Mouse (Mus musculus): ENCODE results near the gene Lenep.
"Not testable (repeated sequence)": the region's sequence is repeated elsewhere in the genome, so short reads cannot be mapped to it uniquely, and the experiment has no call there.

Gene Lenep

DNA sequence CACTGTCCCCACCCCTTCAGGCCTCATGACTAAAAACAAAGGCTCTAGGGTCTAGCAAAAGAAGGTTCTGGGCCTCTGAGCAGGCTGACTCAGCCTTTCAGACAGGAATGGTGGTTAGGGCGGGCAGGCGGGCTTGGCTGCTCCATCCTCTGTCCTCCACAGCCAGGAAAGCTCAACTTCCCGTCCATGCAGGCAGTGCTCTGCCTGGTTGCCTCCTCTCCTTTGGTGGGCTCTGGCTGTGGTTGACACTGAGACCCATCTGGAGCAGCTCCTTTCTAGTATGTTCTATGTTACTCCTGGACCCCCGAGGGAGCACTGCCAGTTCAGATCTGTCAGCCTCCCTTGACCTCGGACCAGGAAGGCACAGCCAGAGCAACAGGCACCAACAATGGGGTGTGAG is at the start of gene Lenep:
Gene Lenep (minus strand): TSS at position 101 of the 400 bp plus-strand sequence.
- no peak for DNase-seq (ENCODE audit: low read depth, low spot score)

DNA sequence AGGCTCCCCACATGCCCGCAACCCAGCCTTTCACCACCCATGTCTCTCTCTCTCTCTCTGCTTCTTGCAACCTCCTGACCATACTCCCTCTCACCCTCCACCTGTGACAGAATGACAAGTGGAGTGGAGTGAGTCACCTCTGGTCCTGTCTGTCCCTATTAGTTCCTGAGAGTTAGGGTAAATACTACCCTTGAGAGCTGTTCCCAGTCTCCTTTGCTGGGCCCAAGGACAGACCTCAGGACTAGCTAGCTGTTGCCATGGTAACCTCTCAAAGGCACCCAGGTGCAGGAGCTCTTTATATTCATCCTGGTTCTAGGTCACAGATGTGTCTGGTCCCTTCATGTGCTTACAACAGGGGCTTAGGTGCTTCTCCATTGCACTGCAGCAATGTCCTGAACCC is 49.3 kb upstream of the Lenep start:
- no peak for DNase-seq (ENCODE audit: low read depth, low spot score)

GRCm38 (mm10) chr3:89449541-89449940 is 46.9 kb upstream of the Lenep start:
- DNase-seq (ENCODE audit: low read depth, low spot score), result peak; percentile 79

- DNase-seq (ENCODE audit: low read depth, low spot score), result peak; percentile 60
Observed at GRCm38 (mm10) chr3:89448720-89449537, 46.3 kb upstream of the Lenep start.

GRCm38 (mm10) chr3:89440691-89441090 is 38.1 kb upstream of the Lenep start:
- no peak for DNase-seq (ENCODE audit: low read depth, low spot score)

- DNase-seq (ENCODE audit: low read depth, low spot score), result peak; percentile 65
Observed at GRCm38 (mm10) chr3:89437269-89437668, 34.7 kb upstream of the Lenep start.

DNA sequence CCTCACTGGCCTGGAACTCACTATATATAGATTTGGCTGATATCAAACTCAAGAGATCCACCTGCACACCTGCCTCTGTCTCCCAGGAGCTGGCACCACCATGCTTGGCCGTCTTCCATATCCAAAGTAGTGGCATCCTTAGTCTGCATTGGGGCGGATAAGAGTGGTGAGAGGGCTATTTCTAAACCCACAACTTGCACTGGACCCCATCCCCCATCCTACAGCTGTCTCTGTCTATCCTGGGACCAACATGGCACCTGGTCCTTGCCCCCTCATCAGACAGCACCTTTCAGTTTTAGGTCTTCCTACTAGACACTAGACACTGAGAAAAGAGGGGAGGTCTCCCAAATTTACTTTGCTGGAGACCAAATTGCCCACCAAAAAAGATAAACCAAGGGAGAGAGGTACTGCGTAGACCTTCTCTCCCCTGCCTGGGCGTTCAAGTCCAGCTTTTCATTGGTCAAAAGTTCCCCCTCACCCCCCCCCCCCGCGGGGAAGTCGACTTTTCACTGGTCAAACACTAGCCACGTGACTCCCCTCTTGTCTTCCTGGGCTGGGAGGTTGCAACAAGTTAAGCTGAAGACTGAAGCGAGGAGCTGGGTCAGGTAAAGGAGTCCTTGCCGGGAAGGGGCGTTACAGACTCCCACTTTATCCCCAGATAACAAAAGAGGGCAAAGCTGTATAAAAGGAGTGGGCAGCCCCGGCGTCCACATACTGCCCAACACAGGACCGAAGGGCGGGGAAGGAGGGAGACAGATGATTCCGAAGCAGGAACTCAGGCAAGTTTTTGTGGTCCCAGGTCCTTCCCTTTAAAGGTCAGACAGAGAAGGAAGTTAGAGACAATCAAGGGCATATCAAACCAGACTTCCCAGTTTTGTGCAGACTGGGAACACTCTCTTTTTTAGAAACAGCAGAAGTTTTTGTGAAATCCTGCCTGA is 33.9 kb upstream of the Lenep start, which contains the start of gene Pbxip1:
Gene Pbxip1 (plus strand): TSS at position 531 of the 938 bp plus-strand sequence.
- DNase-seq (ENCODE audit: low read depth, low spot score), result peak; percentile 91

GRCm38 (mm10) chr3:89435041-89435440 is 32.4 kb upstream of the Lenep start:
- no peak for DNase-seq (ENCODE audit: low read depth, low spot score)

GRCm38 (mm10) chr3:89434532-89434931 is 31.9 kb upstream of the Lenep start:
- DNase-seq (ENCODE audit: low read depth, low spot score), result no peak

- DNase-seq (ENCODE audit: low read depth, low spot score), result no peak
Observed at GRCm38 (mm10) chr3:89432606-89433005, 30.0 kb upstream of the Lenep start.

- peak; percentile 97 for DNase-seq (ENCODE audit: low read depth, low spot score)
Observed at GRCm38 (mm10) chr3:89430171-89431159, 27.9 kb upstream of the Lenep start, which contains the start of gene Pygo2. TSS of gene Pygo2 (plus strand) at chr3:89430214.

DNA sequence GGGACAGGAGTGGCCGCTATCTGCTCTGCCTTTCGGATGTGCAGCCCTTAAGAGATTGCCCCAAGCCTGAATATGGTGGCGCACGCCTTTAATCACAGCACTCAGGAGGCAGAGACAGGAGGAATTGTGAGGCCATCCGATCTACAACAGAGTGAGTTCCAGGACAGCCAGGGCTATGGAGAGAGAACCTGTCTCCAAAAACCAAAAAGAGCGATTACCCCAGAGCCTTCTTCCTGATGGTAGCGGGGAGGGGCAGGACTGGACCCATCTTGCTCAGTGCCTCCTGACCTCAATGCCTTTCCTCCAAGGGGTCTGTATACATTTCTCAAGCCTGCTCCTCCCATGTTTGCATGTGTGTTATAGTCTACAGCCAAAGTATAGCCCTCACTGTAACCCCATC is 26.4 kb upstream of the Lenep start:
- not testable (repeated sequence) for DNase-seq (ENCODE audit: low read depth, low spot score)

DNA sequence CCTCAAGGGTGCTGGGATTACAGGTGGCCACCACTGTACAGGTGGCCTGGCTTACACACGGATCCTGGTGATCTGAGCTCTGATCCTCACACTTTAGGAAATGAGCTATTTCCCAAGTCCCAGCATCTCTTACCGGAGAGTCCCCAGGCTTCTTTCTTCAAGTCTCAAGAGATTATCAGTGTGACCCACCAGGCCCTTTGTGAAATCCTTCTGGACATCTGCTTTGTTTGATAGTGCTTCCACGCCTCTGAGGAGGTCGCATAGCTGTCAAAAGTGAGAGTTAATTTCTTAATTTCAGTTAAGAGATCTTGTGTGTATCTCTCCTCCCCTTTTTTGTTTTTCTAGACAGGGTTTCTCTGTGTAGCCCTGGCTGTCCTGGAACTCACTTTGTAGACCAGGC is 23.3 kb upstream of the Lenep start:
- no peak for DNase-seq (ENCODE audit: low read depth, low spot score)

GRCm38 (mm10) chr3:89425141-89425525 is 22.5 kb upstream of the Lenep start:
- no peak for DNase-seq (ENCODE audit: low read depth, low spot score)

DNA sequence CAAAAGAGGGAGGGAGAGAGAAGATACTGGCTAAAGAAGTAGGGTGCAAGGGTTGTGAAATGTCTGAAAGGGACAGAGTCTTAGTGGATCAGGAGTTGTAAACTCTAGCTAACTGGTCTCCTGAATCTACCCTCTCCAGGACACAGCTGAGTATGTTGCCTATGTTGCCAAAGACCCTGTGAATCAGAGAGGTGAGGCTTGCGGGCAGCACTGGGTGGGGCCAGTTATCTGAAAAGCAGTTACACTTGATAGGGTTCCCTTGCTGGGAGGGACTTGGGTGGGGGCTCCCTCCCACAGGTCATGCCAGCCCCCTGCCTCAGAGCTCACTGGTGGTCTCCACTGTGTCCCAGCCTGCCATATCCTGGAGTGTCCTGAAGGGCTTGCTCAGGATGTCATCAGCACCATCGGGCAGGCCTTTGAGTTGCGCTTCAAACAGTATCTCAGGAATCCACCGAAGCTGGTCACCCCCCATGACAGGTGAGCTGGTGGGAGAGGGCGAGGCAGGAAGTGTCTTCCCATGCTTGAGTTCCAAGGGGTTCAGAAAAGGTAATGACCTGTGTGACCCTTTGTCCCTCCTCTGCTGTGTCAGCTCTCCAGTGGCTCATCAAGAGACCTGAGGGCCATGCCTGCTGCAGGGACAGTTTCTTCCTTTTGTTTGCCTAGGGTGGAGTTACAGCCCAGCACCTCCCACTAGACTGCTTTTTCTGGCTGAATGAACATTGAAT is 22.0 kb upstream of the Lenep start:
- DNase-seq (ENCODE audit: low read depth, low spot score), result no peak

- no peak for DNase-seq (ENCODE audit: low read depth, low spot score)
Observed at GRCm38 (mm10) chr3:89422556-89423205, 20.1 kb upstream of the Lenep start.

DNA sequence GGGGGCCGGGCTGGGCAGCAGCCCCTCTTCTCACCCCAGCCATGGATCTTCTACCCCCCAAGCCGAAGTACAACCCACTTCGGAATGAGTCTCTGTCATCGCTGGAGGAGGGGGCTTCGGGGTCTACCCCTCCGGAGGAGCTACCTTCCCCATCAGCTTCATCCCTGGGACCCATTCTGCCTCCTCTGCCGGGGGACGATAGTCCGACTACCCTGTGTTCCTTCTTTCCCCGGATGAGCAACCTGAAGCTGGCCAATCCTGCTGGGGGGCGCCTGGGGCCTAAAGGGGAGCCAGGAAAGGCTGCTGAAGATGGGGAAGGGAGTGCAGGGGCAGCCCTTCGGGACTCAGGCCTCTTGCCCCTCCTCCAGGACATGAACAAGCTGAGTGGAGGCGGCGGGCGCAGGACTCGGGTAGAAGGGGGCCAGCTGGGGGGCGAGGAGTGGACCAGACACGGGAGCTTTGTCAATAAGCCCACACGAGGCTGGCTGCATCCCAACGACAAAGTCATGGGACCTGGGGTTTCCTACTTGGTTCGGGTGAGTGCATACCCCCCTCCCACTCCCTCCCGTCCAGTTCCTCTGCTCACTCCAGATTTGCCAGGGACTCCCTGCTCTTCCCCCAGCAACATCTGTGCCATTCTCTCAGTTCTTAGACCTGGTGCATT is 19.3 kb upstream of the Lenep start:
- no peak for DNase-seq (ENCODE audit: low read depth, low spot score)

GRCm38 (mm10) chr3:89421002-89421774 is 18.6 kb upstream of the Lenep start:
- DNase-seq (ENCODE audit: low read depth, low spot score), result peak; percentile 20

DNA sequence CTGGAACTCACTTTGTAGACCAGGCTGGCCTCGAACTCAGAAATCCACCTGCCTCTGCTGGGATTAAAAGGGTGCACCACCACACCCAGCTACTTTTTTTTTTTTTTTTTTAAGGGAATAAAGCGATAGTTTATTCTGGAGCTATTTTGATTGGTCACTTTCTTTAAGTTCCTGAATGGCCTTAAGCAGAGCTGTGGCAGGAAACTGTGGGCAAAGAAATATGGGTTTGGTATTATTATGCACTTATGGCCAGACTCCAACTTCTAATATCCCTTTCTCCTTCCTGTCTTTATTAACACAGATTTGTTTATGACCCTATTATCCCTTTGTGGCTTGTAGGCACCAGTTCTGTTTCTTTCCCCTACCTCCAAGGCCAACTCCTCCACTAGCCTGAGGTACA is 17.8 kb upstream of the Lenep start:
- DNase-seq (ENCODE audit: low read depth, low spot score), result no peak
